Mouse (Mus musculus) CD4-positive, CD25-positive, alpha-beta regulatory T cell, adult 4 months (primary cell): ENCODE measurements around the gene Prkra. TPM values are rescaled to one million over a fixed set of nuclear protein-coding genes. Genes with fewer than 3 reads are reported as not detected.
"Not testable (repeated sequence)": the region's sequence is repeated elsewhere in the genome, so short reads cannot be mapped to it uniquely, and the experiment has no call there.

Experiments
- ATAC-seq: one replicate; pipeline ENCODE4 v1.8.0; 2017
- polyA plus RNA-seq, 2 experiments: library from polyadenylated mRNA; unstranded; fragments of 100-300 nt; shearing (Covaris generic); gene quantifications; one replicate each; pipeline ENCODE4 v1.2.1; 2017

Prkra gene
- polyA plus RNA-seq, 2 experiments from 2014 or later, result 9.3 to 11.3 TPM

- ATAC-seq, result no peak
These were observed 6.8 kb upstream of the Prkra start for GRCm38 (mm10) chr2:76654646-76655045.

DNA sequence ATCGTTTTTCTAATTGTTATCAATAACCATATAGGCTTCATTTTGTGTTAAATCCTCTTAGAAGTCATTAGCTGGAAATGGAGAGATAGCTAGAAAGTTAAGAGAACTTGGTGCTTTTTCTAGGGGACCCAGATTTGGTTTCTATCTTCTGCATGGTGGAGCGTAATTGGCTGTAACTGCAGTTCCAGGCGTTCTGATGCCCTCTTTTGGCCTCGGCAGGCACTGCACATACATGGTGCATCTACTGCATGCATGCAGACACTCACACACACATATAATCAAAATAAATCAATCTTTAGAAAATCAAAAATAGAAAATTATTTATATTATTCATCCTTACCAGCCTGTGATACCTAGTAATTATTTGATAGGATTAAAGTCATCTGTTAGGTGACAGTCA is 5.3 kb upstream of the Prkra start:
- ATAC-seq, result no peak

GRCm38 (mm10) chr2:76648666-76649141 is 889 bp upstream of the Prkra start:
- ATAC-seq, result peak; percentile 1

- peak; percentile 12 for ATAC-seq
These were observed 360 bp downstream of the Prkra start for GRCm38 (mm10) chr2:76647441-76647869.

DNA sequence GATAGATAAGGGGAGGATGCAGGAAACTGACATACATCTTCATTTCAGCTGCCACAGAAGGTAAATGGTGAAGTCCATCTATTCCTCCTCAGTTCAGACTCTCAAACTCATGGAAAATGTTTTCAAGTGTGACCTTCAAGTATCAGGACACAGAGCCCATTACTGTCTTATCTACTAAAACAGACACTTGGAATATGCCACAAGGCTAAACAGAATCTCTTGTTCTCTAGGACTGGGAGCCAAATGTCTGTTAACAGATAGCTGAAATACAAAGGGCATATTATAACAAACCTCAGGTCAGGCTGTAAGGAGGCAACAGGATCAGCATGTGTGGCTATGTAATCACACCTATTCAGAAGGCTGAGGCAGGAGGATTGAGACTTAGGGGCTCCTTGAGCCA is 4.0 kb downstream of the Prkra start:
- no peak for ATAC-seq

GRCm38 (mm10) chr2:76639637-76640036 is 8.2 kb downstream of the Prkra start:
- no peak for ATAC-seq

DNA sequence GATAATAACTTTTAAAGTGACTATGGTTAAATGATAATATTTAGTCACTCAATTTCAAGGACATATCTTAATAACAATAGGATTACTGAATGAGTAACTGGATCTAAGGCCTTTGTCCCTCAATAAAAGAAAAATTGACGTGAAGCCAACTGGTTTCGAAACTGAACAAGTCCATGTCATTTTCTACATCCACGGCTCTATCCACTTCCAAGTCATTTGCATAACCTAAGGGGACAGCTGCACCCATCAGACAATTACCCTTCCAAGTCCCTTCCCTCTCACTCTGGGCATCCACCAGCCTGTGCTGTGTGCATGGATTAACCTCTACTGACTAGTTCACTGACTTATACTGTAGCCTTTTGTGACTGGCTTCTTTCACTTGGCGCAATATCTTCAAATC is 16.2 kb downstream of the Prkra start:
- ATAC-seq, result no peak

DNA sequence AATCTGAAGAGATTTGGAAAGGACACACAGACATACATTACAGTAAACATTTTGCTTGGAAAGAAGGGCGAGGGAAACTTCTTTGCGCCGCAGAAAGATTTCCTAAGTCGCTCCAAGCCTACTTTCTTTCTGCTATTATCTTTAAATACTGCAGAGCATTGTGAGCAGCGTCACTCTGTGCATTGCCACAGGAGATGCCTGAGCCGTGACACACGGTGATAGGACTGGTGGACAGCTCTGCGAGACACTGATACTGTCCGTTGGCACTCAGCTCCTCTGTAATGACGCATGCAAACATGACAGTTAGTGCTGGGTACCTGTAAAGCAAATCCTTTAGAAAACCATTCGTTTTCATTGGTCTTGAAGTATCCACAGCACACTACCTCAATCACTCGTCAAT is 17.5 kb downstream of the Prkra start:
- ATAC-seq, result no peak

DNA sequence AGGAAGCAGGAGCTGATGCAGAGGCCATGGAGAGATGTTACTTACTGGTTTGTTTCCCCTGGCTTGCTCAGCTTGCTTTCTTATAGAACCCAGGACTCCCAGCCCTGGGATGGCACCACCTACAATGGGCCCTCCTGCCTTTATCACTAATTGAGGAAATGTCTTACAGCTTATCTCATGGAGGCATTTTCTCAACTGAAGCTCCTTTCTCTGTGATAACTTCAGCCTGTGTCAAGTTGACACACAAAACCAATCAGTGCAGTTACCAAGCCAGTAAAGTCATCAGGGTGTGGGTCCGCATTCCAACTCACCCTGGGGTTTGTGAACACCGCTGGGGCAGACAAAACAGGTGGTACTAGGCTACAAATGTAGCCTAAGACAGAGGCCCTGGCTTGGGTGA is 25.5 kb downstream of the Prkra start:
- ATAC-seq, result not testable (repeated sequence)

GRCm38 (mm10) chr2:76621724-76622123 is 26.1 kb downstream of the Prkra start:
- no peak for ATAC-seq

DNA sequence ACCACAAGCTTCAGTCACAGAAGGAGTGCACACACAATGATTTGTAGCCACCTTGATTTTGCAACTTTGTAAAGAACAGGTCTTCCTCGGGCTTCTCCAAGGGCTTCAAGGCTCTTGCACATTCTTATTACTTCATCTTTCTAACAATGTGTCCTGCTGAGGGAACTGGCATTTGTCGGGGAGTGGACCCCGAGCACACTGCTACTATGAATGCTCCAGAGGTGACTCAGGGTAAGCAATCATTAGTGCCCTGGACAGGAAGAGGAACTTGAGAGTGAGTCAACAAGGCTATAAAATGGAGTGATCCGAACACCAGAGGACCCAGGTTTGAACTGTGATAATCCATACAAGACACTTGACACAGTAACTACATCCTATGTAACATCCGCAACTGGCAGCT is 27.6 kb downstream of the Prkra start:
- no peak for ATAC-seq

DNA sequence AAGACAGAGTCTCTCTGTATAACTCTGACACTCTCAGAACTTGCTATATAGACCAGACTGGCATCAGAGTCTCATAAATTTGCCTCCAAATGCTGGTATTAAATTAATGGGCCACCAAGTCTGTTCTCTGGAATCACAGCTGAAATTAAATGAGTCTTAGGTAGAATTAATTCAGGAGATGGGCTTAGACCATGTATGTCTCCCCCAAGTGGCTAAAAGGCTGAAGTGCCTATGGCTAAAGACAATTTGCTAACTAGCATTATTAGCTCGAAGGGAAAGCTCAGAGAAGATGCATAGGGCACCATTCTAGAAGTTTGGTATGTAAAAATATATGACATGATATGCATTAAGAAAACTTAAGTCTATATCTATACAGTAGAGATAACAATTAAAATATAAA is 29.7 kb downstream of the Prkra start:
- peak; percentile 47 for ATAC-seq

DNA sequence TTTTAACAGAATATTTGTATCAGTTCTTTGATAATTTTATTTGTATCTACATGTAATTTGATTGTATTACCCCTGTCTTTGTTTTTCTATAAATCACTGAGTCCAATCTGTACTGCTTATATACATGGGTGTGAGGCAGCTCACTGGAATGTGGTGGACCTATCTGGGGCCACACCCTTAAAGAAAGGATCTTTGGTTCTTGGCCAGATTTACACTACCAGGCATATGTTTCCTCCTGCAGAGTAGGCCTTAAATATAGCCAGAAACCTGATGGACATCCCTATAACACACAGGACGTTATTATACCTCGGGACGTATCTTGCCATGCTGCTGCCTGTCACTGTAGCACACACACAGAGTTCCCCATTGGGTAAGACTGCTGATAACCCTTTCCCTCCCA is 35.8 kb downstream of the Prkra start:
- no peak for ATAC-seq

- ATAC-seq, result no peak
These were observed 37.3 kb downstream of the Prkra start for GRCm38 (mm10) chr2:76610326-76611104.

DNA sequence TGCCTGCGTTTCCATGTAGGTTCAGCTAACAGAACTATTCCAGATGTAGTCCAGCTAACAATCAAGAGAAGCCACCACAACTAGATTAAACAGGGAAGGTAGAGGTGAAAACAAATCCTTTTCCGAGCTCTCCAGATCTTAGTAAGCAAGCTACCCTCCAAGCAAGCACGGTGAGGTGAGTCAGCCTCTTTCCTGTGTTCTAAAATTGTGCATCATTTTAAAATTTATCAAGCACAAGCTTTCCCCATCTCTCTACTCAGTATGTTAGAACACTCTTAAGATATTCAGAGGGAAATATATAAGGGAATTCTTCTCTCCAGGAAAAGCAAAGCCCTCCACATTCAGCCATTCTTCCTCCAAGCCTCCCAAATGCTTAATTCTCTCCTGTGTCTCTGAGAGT is 41.1 kb downstream of the Prkra start:
- ATAC-seq, result no peak

DNA sequence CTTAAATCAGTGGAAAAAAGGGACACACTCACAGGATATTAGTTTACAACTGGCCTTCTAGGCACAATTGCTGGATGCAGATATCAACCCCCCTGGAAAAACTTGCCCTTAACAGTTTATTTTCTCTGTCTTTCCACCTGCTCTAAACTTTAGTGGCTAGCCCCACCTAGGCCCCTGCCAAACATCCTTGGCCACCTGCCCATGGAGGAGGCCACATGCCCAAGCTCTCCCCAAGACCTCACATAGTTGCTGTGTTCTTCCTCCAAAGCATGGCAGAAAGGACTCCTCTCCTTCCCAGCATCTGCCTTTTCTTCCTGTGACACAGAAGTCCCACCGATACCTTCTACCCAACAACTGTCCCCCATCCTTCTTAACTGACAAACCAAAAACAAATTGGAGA is 45.6 kb downstream of the Prkra start:
- ATAC-seq, result no peak

DNA sequence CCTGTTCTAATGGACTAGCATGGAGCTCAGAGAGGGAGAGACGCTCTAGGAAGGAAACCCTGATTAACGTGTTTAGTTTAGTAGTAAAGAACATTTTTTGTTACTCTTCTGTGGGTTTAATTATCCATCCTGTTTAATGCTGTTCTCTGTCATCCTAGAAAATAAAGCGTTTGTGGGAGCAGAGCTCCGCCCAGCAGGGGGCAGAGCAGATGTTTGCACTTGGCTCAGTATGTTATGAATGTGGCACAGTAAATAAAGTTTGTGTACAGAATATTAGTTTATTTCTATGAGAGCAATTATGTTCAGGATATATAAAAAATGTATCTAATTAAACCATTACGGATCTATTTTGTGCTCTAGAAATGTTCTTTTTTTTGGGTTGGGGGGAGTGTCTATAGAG is 48.6 kb downstream of the Prkra start:
- ATAC-seq, result no peak

GRCm38 (mm10) chr2:76597521-76597920 is 50.3 kb downstream of the Prkra start:
- no peak for ATAC-seq

GRCm38 (mm10) chr2:76592401-76592924 is 55.4 kb downstream of the Prkra start:
- no peak for ATAC-seq

GRCm38 (mm10) chr2:76590221-76590620 is 57.6 kb downstream of the Prkra start:
- ATAC-seq, result no peak

- no peak for ATAC-seq
These were observed 60.9 kb downstream of the Prkra start for GRCm38 (mm10) chr2:76586906-76587305.

DNA sequence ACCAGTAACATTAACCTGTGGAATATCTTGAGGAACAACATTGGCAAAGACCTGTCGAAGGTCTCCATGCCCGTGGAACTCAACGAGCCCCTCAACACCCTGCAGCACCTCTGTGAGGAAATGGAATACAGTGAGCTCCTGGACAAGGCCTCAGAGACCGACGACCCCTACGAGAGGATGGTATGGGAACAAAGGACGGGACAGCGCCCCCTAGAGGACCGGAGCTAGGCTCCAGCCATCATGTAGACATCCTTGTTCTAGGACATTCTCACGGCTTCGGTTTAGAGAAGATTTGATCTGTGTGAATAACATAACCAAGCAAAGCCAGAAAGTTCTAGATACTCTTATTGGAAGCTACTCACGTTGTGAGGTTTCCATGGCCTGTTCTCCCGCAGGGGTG is 62.7 kb downstream of the Prkra start:
- no peak for ATAC-seq
